22 mouse cellular contexts compared by ENCODE assay signal in the genomic region with DNA sequence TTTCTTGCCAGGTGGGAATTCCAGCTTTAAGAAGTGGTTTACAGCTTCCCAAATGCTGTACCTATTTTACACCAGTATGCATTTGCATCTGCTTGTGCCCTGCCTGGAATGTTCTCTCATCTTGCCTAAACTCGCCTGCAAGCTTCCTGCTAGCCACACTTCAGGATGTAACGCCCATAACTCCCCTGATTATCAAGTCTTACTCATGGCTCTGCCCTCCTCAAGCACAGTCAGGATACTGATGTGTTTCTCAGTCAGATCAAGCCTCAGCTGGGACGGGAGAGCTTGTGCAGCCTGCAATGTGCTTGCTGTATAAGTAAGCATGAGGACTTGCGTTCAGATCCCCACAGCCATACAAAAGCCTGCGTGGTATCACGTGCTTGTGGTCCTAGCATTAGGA. TPM values are rescaled to one million over a fixed set of nuclear protein-coding genes. Genes with fewer than 3 reads are reported as not detected.
A peak's percentile ranks its signal among the peaks of the same experiment; 100 is the strongest.
DNase-seq lines count a peak whose midpoint lies in the region; ATAC-seq and TF ChIP-seq lines count a peak whose summit lies in the region.
"Had no signal": no experiment of that assay in that cellular context is flagged by ENCODE, and none has a peak within 500 bp of the region (broad histone marks: within the 10 kb centered on the region; RNA-seq: fewer than 3 reads in every experiment).

No protein-coding gene starts in this region.

- no peak overlapping the region for H3ac ChIP-seq in C2C12 (ENCODE audit: control insufficient read depth, insufficient read length, low read depth)

- DNase-seq in heart, adult 11 months, result peak; percentile 92
- no peak for DNase-seq in heart, adult 9 months (ENCODE audit: low spot score in 2 of 2)
- no peak for DNase-seq in stomach, postnatal 0 days (ENCODE audit: low spot score)
- DNase-seq in NIH3T3 (ENCODE audit: low read depth), result peak; percentile 33
- no peak for DNase-seq in left cerebral cortex, postnatal 10 days (ENCODE audit: extremely low spot score in 1 of 2, low spot score in 2 of 2)
- DNase-seq in left cerebral cortex, adult 9 months (ENCODE audit: low spot score in 2 of 2), result no peak
- DNase-seq: adrenal gland, adult 2 months; adrenal gland, postnatal 10 days; adrenal gland, postnatal 25 days; B cell, adult 2 months; cerebellum, adult 11 months; cerebellum, adult 18-20 months; cerebellum, adult 8-10 months; cerebellum, postnatal 10 days; cerebellum, postnatal 25 days; forebrain, postnatal 0 days had no signal

- intact Hi-C loops in left cerebral cortex, postnatal 10 days (cut with DNase I), result no loop called here

- no peak for TF ChIP-seq CTCF in stomach, postnatal 0 days (IDR thresholded peaks at IDR 0.05; ENCODE audit: low read depth)
- TF ChIP-seq CTCF in C2C12 (IDR thresholded peaks at IDR 0.05; ENCODE audit: control insufficient read depth, insufficient read depth, insufficient read length), result no peak

- no peaks in the 10 kb centered on the region for H3K36me3 ChIP-seq in stomach, embryonic 16.5 days (ENCODE audit: control insufficient read depth, insufficient read depth, low read length)
- no peaks in the 10 kb centered on the region for H3K36me3 ChIP-seq in stomach, postnatal 0 days (ENCODE audit: control insufficient read depth, insufficient read depth, low read length)
- H3K36me3 ChIP-seq in C2C12 (ENCODE audit: control insufficient read depth, insufficient read depth), result no peaks in the 10 kb centered on the region
- H3K36me3 ChIP-seq: embryonic facial prominence, embryonic 10.5 days; embryonic facial prominence, embryonic 12.5 days; forebrain, embryonic 15.5 days had no signal

- H3K27ac ChIP-seq in stomach, embryonic 16.5 days (ENCODE audit: low read length), result no peak overlapping the region
- no peak overlapping the region for H3K27ac ChIP-seq in stomach, postnatal 0 days (replicated peaks)
- H3K27ac ChIP-seq: embryonic facial prominence, embryonic 10.5 days; embryonic facial prominence, embryonic 12.5 days; forebrain, embryonic 13.5 days; forebrain, embryonic 15.5 days had no signal

- TF ChIP-seq EP300 in stomach, postnatal 0 days (optimal IDR thresholded peaks at IDR 0.05), result no peak

- no peaks in the 10 kb centered on the region for H3K9me3 ChIP-seq in stomach, embryonic 16.5 days (replicated peaks; ENCODE audit: control insufficient read depth, low read length)
- H3K9me3 ChIP-seq in stomach, postnatal 0 days (ENCODE audit: control insufficient read depth, low read length), result no peaks in the 10 kb centered on the region
- H3K9me3 ChIP-seq: embryonic facial prominence, embryonic 10.5 days; embryonic facial prominence, embryonic 12.5 days; forebrain, embryonic 13.5 days; forebrain, embryonic 15.5 days had no signal

- H3K4me1 ChIP-seq in stomach, embryonic 16.5 days (ENCODE audit: control insufficient read depth, insufficient read depth, low read length), result peaks cover 9% of the 10 kb centered on the region; the same call in 1 of the 2 replicates
- H3K4me1 ChIP-seq in stomach, postnatal 0 days (replicated peaks; ENCODE audit: control insufficient read depth, insufficient read depth), result no peaks in the 10 kb centered on the region
- H3K4me1 ChIP-seq: embryonic facial prominence, embryonic 10.5 days; embryonic facial prominence, embryonic 12.5 days; forebrain, embryonic 13.5 days; forebrain, embryonic 15.5 days had no signal

- no peaks in the 10 kb centered on the region for H3K79me3 ChIP-seq in C2C12 (ENCODE audit: low read depth)

- no peaks in the 10 kb centered on the region for H3K79me2 ChIP-seq in C2C12 (ENCODE audit: control insufficient read depth, insufficient read depth)

- H3K27me3 ChIP-seq in stomach, embryonic 16.5 days (ENCODE audit: control insufficient read depth, insufficient read depth, low read length), result no peaks in the 10 kb centered on the region
- H3K27me3 ChIP-seq in stomach, postnatal 0 days (ENCODE audit: control insufficient read depth, insufficient read depth, low read length), result no peaks in the 10 kb centered on the region
- H3K27me3 ChIP-seq in C2C12 (ENCODE audit: control insufficient read depth, insufficient read depth, insufficient read length), result peaks cover 10% of the 10 kb centered on the region
- H3K27me3 ChIP-seq: embryonic facial prominence, embryonic 12.5 days; forebrain, embryonic 13.5 days; forebrain, embryonic 15.5 days had no signal

- no peak overlapping the region for H3K4me3 ChIP-seq in stomach, embryonic 16.5 days (replicated peaks; ENCODE audit: low read length)
- H3K4me3 ChIP-seq in stomach, postnatal 0 days (ENCODE audit: low read depth, low read length), result no peak overlapping the region
- no peak overlapping the region for H3K4me3 ChIP-seq in C2C12 (ENCODE audit: insufficient read depth, poor library complexity, severe bottlenecking)
- H3K4me3 ChIP-seq: embryonic facial prominence, embryonic 10.5 days; embryonic facial prominence, embryonic 12.5 days; forebrain, embryonic 13.5 days; forebrain, embryonic 15.5 days had no signal

- ATAC-seq in stomach, embryonic 16.5 days (ENCODE audit: insufficient read depth, low FRiP score), result no peak
- ATAC-seq in stomach, postnatal 0 days (ENCODE audit: low FRiP score, low TSS enrichment), result no peak
- ATAC-seq: forebrain, embryonic 13.5 days; forebrain, embryonic 15.5 days; forebrain, postnatal 0 days had no signal

- H3K9ac ChIP-seq in stomach, embryonic 16.5 days (ENCODE audit: low read length), result 0 out of 2 replicates have a peak overlapping the region, but pooled peaks have one; percentile 10
- H3K9ac ChIP-seq in stomach, postnatal 0 days (ENCODE audit: low read length), result no peak overlapping the region
- H3K9ac ChIP-seq: embryonic facial prominence, embryonic 12.5 days; forebrain, embryonic 13.5 days; forebrain, embryonic 15.5 days; forebrain, postnatal 0 days had no signal

- H3K4me2 ChIP-seq in stomach, embryonic 16.5 days (ENCODE audit: low read depth, low read length), result no peak overlapping the region
- no peak overlapping the region for H3K4me2 ChIP-seq in stomach, postnatal 0 days (replicated peaks; ENCODE audit: low read depth)
- H3K4me2 ChIP-seq: embryonic facial prominence, embryonic 12.5 days; forebrain, embryonic 13.5 days; forebrain, embryonic 15.5 days had no signal

- WGBS in stomach, embryonic 16.5 days, result 61% methylated on average over 6 of the region's 6 CpGs
- 53% methylated on average over 6 of the region's 6 CpGs for WGBS in stomach, postnatal 0 days

TF ChIP-seq in C2C12, 6 proteins besides CTCF, POLR2A, EP300 and RAD21:
- TF ChIP-seq MYOD1 (IDR thresholded peaks at IDR 0.05; ENCODE audit: control insufficient read depth, insufficient read length, low read depth), result no peak
- no peak for TF ChIP-seq CEBPB (IDR thresholded peaks at IDR 0.05; ENCODE audit: low read depth)
- no peak for TF ChIP-seq USF1 (IDR thresholded peaks at IDR 0.05; ENCODE audit: low read depth)
- no peak for TF ChIP-seq FOSL1 (IDR thresholded peaks at IDR 0.05; ENCODE audit: insufficient read depth, low read length, poor library complexity, severe bottlenecking)
- peak; percentile 21 for TF ChIP-seq MAX (IDR thresholded peaks at IDR 0.05)

RNA-seq across cellular contexts. Expression of gene Snrk, which starts 19.5 kb away (rescaled TPM):
- polyA plus RNA-seq in stomach, embryonic 16.5 days (2015; fragmentation: Nextera tagmentation; extraction: Ambion mirVana), result 46.7 and 52.9 TPM in 2 replicates
- 34.0 and 38.2 TPM in 2 replicates for polyA plus RNA-seq in stomach, postnatal 0 days (2015; fragmentation: Nextera tagmentation; extraction: Ambion mirVana)
- 9.8 TPM for polyA plus RNA-seq in C2C12 (2012; fragmentation: generic; extraction: Trizol)
- total RNA-seq in left cerebral cortex, postnatal 10 days (2021), result 100 to 1,000 TPM; 111 to 118 TPM

Comparison
In these comparisons a context has a peak if more than half of its experiments do, and no peak if none do; other contexts are left out.
1. DNase-seq: peak in heart, adult 11 months (single experiment) and NIH3T3 (single experiment); none in heart, adult 9 months (0 of 2), stomach, postnatal 0 days (single experiment), left cerebral cortex, postnatal 10 days (0 of 2) and left cerebral cortex, adult 9 months (0 of 2).